Mouse (Mus musculus): ENCODE measurements at regions not wholly inside any gene's neighbourhood (a gene's known extent, or its start where the extent isn't known, plus 50 kb on each side); places are given as distances from the start of the nearest gene placed in this dataset.

DNA sequence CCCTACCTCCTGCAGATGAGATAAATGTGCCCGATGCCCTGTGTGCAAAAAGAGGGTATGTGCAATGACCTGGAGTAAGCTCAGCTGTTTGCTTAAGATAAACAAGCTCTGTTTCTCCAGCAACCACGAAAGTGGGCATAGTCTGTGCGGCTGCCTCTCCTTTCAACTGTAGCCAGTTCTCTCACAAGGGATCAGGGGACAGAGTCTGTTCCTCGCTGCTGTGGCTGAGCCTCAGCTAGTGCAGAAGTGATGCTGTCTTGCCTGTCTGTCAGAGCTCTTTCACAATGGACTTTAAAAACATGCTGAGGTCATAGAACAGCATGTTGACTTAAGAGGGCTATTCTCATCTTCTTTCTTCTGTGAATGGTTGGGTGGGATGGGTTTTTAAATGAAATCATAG lies 406.1 kb upstream of the Klf4 start:
- DNase-seq (ENCODE audit: inconsistent ontology term): no peak

DNA sequence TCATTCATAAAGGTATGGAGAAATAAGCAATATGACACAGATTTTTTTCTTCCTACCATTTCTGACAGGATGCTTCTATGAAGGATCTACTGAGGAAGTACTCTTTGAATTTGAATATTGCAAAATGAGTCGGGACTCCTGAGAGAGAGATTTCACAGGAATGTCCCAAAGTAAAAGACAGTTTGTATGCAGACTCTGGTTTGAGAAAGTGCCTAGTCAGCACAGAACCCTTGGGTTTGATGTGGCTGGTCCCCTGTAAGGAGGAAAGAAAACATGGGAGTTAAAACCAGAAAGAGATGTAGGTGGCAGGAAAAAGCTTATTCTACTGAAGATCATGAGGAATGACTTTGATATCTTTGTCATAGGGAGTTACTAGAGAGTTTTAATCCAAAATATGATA lies 405.6 kb upstream of the Klf4 start:
- DNase-seq (ENCODE audit: inconsistent ontology term): no peak

DNA sequence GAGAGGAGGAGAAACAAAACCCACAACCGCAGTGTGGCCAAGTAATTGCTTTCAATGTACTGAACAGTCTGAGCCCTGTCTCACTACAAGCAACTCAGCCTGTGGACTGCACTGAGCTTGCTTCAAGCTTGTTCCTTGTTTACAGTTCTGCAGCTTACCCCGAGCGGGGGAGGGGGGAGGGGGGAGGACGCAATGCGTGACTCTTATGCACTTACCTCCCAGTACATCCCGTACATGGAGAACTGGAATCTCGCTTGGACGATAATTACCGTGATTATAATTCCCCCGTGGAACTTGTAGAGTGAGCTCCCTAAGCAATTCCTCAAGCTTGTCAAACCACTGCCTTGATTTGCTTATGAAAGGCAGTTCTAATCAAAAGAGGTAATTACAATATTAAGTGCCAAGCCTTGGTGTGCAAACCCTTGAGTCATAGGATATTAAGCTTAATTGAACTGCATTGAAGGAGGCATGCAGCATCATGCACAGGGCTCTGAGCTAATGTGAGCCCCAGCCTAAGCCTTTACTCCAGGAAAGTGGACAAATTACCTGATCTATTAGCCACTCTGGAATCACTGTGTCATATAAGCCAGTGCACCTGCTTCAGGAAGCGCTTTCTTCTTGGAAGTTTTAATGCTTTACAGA lies 397.0 kb upstream of the Klf4 start:
- peak; percentile 59 for DNase-seq (ENCODE audit: inconsistent ontology term)

DNA sequence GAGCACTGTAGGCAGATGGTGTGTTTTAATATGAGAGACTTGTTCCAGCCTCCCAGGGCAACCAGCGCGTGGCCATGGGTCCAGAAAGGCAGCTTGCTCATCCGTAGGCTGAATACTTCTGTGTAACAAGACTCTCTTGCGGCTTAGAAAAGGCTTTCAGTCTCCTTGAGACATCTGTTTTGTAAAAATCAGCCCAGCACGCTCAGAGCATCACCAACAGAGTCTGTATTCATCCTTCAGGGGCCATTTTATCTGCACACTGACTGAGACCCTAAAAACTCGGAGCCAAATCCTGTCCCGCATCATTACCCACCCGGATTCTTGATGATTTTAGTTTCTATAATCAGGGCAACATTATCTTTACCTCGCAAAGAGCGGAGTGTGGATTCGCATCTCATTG lies 396.4 kb upstream of the Klf4 start:
- peak; percentile 16 for DNase-seq (ENCODE audit: inconsistent ontology term)

DNA sequence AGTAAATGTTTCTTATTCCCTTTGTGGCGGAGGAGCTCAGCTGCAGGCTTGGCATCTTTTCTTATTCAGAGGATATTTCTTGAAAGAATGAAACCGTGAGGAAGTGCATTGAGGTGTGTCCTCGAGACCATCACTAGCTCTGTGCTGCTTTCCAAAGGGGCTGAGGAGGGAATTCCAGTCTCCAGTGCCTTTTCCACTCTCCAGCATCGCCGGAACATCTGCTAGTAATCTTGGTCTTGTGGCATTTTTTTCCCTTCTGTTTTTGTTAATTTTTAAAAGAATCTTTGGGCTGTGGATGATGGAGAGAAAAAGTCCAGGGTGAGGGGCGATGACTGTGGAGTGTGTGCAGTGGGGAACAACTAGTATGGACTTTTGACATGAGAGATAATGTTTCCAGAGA lies 395.9 kb upstream of the Klf4 start:
- no peak for DNase-seq (ENCODE audit: inconsistent ontology term)

DNA sequence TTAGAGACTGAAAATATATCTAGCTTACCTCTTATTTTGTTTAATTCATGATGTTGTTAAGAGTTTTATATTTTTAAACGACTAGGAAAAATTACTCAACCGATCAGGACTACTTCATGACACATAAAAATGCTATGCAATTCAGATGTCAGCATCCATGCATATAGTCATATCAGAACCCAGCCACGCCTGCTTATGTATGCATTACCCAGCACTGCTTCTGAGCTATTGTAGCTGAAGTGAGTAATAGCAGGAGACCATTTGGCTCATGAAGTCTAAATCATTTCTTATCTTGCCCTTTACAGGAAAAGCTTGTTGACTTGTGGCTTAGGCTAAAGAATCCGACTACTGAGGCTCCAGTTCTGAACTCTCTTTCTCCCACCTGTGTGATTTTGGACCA lies 395.1 kb upstream of the Klf4 start:
- no peak for DNase-seq (ENCODE audit: inconsistent ontology term)

DNA sequence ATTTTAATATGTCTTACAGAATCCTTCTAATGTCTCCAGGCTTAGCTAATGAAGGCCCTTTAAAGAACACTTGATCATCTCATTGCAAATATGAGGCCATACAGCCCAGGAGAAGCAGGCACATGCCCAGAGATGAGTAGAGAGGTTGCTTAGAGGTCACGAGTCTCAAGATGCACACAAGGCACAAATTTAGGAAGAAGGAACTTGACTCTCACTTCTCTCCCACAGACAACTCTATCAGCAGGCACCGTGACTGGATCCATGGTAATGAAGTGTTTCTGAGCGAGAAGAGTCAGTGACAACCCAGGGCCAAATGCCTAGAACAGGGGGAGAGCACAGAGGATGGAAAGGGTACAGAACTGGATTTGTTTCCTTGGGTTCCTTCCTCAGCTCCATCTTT lies 392.7 kb upstream of the Klf4 start:
- DNase-seq (ENCODE audit: inconsistent ontology term): no peak

DNA sequence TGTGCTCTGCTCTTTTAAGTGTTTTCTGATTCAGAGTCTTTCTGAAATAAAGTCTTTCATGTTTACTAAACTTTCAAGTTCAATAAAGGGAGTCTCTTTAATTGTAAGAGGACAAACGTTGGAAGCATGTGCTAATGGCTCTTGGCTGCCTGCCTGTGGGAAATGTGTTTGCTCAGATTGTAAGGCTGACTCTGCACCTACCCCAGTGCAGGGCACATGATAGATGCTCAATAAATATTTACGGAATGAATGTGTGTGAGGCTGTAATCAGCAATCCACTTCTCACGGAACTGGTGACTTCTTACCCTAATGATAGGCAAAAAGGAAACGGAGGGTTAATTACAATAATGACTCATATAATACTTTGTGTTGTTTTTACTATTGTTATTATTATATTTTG lies 389.0 kb upstream of the Klf4 start:
- no peak for DNase-seq (ENCODE audit: inconsistent ontology term)

DNA sequence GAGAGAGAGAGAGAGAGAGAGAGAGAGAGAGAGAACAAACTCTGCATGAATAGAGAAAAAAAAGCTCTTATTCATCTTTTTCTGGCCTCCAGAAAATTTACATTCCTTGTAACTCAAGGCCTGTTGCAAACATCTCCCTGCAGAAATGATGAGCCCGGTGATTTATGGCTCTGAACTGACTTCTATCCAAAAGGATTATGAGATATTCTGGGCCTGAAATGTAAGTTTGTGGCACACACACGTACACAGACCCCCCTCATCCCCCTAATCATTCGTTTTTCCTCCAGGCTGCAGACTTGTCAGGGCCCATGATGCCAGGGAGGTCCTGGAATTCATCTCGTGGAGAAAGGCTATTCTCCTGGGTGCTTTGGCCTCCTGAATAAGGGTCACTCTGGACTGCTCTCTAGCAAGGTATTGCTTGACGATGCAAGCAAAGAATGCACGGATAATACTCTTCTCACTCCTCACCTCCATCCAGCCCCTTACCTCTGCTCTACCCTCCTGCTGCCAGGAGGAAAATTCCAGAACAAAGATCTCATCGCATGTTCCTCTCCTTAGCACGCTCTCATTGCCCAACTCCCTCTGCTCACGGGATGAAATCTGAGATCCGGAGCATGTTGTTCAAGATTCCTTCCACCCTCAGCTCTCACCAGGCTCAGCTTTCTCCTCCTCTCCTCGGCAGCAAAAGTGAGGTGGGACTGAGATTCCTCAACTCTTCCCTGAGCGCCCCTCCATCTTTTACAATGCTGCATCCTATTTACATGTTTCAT lies 362.0 kb upstream of the Klf4 start:
- no peak for DNase-seq (ENCODE audit: inconsistent ontology term)

DNA sequence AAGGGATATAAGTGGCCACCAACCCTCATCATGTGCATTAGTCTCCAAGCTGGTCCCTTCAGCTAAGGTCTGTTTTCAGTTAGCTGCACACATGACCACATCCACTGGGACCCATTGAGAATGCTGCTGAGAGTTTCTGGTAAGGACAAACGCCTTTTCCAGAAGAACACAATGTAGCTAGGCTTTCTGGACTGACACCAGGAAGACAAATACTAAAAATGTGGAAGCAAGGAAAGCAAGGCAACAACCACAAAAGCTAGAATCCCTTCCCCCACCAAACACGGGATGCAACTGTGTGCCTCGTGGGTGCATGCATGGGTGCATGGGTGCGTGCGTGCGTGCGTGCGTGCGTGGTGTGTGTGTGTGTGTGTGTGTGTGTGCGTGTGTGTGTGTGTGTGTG lies 359.4 kb upstream of the Klf4 start:
- no peak for DNase-seq (ENCODE audit: inconsistent ontology term)

DNA sequence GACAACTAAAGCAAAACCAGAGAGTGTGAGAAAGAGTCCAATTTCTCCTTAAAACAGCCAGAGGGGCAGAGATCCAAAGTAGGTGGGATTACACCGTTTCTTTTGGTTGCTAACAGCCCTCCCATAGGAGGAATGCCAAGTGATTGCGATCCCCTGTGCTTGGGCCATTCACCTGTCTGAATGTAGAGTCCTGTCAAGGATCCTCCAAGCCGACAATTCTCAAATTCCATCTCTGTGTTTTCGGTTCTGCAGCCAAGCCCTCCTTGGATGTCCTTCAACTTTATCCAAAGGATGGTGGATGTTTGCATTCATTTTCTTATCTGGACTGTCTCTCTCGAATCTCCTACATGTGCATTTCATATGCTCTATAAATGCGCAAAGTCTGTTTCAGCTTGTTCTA lies 355.3 kb upstream of the Klf4 start:
- DNase-seq (ENCODE audit: inconsistent ontology term): no peak

DNA sequence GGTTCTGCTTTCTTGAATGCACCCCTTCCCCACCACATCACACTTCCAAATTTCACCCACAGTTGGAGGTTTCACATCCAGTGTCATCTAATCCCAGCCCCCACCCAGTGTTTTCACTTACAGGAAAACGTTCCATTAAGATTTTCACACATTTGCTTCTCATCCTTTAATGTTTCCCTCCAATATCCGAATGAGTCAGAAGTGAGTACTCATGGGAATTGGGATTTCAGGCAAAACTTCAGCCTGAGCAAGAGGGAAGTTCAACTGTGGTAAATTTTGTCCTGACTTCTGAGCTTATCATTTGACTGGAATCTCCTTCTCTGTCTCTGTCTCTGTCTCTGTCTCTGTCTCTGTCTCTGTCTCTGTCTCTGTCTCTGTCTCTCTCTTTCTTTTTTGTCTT lies 350.3 kb upstream of the Klf4 start:
- DNase-seq (ENCODE audit: inconsistent ontology term): no peak

DNA sequence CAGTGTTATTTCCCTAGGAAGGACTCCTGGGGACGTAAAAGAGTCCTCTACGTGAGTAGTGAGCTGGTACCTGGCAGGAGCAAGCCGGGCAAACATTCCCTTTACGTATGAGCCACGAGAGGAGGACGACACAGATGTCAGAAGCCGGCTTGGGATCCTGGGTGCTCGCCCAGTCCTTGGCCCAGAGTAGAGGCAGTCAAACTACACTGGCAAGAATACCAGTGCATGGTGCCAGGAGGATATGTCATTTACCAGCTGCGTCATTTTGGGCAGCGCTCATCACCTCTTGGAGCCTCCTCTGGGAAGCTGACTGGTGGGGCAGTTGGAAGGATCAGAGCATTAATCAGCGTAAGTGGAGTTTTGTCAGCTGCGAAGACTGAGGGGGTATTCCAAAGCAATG lies 343.0 kb upstream of the Klf4 start:
- no peak for DNase-seq (ENCODE audit: inconsistent ontology term)

DNA sequence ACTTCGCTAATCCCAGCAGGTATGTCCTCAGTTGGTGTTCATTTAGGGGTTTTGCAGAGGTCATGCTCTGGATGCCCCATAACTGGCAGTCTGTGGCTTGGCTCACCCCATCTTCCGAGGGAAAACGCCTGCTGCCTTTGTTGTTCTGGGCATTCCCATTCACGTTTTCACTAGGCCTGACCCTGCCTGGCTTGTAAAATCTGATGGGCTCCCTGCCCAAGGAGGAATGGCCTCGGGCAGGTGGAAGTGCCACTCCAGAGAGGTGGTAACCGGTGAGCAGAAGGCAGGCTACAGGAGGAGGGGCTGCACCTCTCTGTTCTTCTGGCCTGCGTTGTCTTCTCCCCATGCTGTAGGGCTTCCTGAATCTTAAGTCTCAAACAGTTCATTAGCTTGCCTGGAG lies 342.6 kb upstream of the Klf4 start:
- no peak for DNase-seq (ENCODE audit: inconsistent ontology term)

DNA sequence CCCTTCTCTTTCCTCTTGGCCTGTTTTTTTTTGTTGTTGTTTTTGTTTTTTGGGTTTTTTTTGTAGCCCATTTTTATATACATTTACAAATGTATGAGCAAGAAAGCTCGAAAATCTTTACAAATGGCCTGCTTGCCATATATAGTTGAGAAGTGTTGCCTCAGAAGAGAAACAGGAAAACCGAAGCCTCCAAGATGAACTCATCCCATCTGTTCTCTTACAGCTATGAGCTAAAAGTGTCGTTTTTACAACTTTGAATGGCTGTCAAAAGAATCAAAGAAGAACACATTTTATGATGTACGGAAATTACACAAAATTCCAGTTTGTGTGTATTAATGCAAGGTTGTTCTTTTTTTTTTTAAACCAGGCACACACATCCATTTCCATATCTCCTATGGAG lies 342.0 kb upstream of the Klf4 start:
- no peak for DNase-seq (ENCODE audit: inconsistent ontology term)

DNA sequence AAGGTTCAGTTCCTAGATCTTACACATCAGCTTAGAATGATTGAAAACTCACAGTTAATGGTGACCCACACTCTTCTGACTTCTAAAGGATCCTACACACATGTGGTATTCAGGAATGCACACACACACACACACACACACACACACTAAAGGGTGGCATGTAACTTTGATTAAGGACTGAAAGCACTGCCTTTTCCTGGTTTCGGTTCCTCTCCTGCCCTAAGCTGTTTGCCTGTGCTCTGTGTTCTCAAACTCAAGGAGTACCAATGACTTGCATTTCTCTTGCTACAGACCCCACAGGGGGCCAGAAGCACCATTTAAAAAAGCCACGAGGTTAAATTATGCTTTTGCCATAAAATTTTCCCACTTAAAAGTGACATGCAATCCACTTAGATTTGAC lies 327.8 kb upstream of the Klf4 start:
- no peak for DNase-seq (ENCODE audit: inconsistent ontology term)

DNA sequence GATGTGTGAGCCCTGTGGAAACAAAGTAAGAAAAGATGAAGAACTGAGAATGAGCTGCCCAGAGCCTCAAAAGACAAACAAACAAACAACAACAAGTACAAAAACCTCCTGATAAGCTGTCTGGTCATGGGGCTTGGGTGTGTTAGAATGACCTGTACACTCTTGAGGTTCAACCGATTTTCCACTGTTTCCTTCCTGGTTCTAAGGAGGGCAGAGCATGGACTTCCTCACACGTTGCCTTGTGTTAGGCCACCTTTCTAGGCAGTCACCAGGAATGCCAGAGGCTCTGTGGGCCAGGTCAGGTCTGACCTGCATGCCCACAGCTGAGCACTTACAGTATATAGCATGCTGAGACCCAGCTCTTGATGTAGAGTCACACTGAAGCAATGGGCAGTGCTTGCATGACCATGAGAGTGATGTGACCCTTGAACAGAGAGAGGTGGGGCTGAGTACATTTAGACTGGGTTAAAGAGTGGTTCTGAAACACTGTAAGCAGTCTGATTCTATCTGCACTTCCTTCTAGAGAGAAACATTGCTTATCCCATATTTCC lies 327.0 kb upstream of the Klf4 start:
- DNase-seq (ENCODE audit: inconsistent ontology term): no peak

DNA sequence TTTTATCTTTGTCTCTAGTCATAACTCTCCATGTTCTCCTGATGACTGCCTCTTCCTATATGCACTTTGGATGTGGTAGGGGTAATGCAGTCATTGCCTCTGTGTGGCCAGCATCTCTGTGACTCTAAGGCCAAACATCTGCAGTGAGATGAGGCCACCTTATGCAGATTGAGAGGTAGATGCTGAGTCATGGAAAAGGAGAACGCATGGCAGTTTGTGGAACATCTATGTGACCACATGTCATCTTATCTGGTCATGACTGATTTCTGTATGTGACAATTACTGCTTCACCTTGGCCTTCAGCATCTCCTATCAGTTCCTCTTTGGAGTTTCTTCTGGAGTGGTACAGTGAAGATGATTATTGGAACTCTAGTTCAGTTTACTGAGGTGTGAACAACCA lies 319.2 kb upstream of the Klf4 start:
- DNase-seq (ENCODE audit: inconsistent ontology term): no peak

DNA sequence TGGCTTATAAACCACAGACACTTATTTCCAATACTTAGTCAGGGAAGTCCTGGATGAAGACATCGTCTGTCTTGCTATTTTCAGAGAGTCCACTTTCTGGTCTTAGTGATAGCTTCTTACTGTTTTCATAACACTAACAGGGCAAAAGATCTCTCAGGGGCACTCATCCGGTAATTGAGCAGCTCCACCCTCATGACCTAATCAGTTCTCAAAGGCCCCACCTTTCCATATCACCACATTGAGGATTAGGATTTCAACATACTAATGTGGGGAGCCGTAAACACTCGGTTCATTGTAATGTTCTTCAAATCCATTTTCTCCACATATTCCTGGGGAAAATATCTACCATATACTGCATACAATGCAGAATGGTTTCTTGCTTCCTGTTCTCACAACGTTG lies 318.8 kb upstream of the Klf4 start:
- DNase-seq (ENCODE audit: inconsistent ontology term): no peak

DNA sequence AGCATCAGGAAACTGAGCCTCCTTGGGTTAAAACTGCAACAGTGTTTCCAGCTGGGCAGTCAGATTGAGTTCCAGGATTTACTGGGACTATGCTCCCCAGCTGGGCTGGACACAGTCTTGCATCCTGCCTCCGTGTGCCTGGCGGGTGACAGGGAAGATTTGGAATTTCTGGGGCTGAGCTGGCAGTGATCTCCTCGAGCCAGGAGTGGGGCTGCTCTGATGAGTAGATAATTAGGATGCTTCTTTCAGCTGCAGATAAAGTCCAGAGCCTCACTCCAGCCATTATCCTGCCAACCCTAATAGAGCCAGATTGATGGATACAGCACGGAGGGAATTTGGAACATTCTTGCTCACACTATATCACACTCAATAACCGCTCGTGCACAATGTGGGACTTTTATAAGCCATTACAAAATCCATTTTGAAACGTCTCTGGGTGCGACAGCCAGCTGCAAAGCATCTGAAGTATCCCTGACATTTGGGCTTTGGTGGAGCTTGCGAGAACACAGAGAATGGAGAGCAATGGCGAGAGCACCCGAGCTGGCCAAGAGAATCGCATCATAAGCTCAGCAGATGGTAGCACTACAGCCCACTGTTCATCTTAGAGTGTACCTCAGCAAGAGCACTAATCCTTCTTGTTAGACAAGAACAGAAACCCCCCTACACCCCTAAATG lies 311.6 kb upstream of the Klf4 start:
- DNase-seq (ENCODE audit: inconsistent ontology term): peak; percentile 91

DNA sequence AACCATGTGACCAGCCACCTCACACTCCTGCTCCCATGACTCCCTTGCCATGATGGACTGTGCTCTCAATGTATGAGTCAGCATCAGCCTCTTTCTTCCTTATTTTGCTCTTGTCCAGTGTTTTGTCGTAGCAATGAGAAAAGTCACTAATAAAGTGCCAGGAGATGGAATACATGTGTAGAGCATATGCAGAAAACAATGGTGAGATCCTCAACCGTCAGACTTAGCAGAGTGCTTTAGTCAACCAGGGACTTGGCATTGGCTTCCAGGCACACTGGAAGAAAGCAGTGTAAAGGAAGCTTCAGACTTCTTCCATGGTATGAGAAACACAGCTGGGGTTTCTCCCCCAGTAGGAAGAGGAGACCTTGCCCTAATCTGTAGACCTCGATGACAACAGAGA lies 306.3 kb upstream of the Klf4 start:
- no peak for DNase-seq (ENCODE audit: inconsistent ontology term)

DNA sequence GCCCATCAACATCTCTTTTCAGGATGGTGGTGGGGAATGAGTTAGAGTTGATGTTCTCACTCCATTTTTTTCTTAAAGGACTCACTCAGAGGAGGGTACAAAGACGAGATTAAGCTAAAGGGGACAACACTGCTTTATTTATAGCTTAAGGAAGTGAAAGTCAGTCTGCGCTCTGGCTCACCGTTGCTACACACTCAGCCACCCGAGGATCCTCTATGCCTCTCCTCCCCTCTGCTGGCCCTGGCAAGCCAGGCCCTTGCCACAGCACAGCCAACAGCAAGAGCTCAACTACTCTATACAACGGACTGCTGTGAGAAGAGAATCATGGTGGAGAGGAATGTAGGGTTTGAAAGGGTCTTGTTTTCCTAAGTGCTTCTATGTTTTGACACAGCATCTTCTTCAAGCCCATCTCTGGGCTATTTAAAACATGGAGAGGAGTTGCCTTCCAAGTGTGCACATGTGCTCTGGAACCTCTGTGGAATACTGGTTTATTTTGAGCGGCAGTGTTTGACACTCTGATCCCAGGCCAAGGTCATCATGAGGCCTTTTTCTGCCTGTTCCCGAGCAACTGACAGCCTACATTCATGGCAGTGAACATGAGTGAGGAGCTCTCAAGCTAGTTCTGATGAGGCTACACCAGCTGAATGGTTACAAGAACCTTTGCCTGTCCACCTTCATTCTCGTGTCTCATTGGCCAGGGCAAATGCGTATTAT lies 291.9 kb upstream of the Klf4 start:
- DNase-seq (ENCODE audit: inconsistent ontology term): no peak
